Mouse (Mus musculus) lung, adult 18-20 months (tissue): ENCODE results near the gene Abcc4.
"Not testable (repeated sequence)": the region's sequence is repeated elsewhere in the genome, so short reads cannot be mapped to it uniquely, and the experiment has no call there.

Source experiments
- DNase-seq, 2 experiments: peaks; one replicate each; pipeline ENCODE4 v3.0.0; 2022; ENCODE audit warnings: mixed read lengths in 2 of 2

The Abcc4 gene

DNA sequence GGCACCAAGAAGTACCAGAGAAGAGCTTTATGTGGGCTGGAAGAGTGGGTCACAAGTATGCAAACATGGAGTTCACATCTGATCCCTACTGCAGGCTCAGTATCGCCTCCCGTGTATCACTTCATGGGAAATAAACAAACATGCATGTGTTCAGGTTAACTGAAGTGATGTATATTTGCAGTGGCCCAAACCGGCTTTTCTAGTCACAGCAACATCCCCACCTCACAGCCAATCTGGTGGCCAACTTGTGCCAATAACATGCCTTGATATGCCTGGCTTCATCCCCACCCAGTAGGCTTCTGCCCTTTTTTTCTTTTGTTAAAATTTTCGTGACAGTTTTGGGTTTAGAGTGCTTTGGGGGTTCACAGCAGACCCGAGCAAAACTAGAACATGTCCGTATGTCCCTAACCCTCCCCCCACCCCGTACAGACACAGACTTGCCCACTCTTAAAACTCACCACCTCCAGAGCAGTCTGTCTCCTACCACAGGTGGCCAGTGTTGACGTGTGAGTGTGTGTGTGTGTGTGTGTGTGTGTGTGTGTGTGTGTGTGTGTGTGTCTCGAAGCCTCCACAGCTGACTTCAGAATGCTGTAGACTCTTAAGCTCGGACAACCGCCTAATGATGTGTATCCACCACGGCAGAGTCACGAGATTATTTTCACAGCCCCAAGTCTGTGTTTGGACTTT is 29.6 kb downstream of the Abcc4 start:
- DNase-seq = no peak

DNA sequence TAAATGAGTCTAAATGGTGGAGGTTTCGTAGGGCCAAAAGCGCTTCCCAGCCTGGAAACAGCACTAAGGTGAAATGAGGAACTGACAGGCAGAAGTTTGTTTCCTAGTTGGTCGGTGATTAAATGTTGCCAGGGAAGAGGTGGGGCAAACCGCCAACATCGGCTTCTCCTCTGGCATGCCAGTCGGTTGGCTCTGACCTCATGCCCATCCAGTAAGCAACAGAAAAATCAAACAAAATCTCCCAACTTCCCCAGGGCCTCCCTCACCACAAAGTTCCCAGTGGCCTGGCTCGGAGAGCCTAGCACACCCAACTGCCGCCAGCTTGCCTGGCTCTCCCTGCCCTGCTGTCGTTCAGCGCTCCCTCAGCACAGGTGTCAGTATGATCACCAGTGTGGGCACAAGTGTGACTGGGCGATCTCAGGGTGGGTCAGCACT is 31.3 kb downstream of the Abcc4 start:
- DNase-seq = peak; percentile 59 to 67

GRCm38 (mm10) chr14:118674224-118674623 is 31.8 kb downstream of the Abcc4 start:
- DNase-seq = no peak

DNA sequence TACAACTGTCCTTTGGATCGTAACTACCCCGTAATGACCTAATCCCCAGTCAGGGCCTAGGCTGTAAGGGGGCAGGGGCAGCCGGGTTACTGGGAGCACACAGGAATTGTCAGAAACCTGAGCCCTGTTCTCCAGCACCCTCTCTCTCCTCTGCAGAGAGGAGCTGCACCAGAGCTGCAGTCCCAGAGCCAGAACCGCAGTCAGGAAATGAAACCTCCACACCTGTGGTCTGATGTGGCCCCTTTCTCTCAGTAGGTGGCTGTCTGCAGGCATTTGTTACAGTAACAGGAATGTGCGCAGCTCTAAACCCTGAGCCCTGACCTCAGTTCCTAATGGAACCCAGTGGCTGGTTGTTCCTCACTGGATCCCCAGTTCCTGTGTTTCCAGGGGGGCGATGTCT is 32.5 kb downstream of the Abcc4 start:
- no peak for DNase-seq

GRCm38 (mm10) chr14:118672931-118673330 is 33.1 kb downstream of the Abcc4 start:
- DNase-seq = not testable (repeated sequence)

DNA sequence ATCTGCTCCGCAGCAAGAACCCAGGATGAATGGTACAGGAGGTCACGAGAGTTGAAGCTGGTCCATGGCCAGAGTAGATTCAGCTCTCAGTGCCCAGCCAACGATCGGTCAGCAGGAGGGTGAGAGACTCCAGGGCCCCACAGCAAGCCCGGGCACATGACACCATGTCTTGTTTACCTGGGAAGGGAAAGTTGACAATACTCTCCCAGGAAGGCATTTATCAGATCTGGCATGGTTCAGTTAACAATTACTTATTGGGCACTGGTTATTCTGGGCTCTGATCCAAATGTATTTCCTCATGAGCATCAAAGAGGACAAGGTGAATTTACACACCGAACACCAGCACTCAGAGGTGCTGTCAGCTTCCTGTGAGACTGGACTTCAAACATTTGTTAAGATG is 38.5 kb downstream of the Abcc4 start:
- peak; percentile 37 to 59 for DNase-seq

DNA sequence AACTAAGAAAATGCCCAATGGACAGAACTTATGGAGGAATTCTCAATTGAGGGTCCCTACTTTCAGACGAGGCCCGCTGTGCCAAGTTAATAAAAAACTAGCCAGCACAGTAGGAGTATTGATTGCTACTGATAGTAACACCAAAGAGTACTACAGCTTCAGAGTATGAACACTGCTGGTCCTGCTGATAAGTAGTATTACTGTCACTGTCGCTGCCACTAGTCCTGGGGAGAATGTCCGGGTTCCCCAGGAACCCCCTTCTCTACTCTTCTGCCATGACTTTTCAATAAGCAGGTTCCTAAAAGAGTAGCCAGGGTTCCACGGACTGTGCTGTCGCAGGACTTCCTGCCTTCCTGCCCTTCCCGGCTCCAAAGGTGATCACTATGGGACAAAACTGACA is 41.4 kb downstream of the Abcc4 start:
- DNase-seq = no peak

- DNase-seq = peak; percentile 25 to 43
Measured at GRCm38 (mm10) chr14:118662625-118663276, 43.3 kb downstream of the Abcc4 start.

GRCm38 (mm10) chr14:118662124-118662523 is 43.9 kb downstream of the Abcc4 start:
- DNase-seq = no peak

GRCm38 (mm10) chr14:118659230-118659629 is 46.8 kb downstream of the Abcc4 start:
- no peak for DNase-seq

DNA sequence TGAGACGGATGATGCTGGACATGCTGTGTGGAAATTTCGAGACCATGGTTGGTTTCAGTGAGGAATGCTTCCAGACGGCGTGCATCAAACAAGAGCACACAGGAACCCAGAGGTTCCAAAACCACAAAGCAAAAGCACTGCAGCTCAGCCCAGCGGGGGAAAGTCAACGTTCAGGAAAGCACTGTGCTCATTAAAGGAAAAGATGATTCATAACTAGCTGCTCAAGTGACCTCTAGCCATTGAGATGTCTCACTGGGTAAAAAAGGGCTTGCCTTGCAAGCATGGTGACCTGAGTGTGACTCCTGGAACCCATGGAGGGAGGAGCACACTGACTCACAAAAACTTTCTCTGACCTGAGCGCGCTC is 47.7 kb downstream of the Abcc4 start:
- DNase-seq = no peak

- DNase-seq = no peak
Measured at GRCm38 (mm10) chr14:118657673-118658327, 48.2 kb downstream of the Abcc4 start.

GRCm38 (mm10) chr14:118657206-118657605 is 48.8 kb downstream of the Abcc4 start:
- no peak for DNase-seq

DNA sequence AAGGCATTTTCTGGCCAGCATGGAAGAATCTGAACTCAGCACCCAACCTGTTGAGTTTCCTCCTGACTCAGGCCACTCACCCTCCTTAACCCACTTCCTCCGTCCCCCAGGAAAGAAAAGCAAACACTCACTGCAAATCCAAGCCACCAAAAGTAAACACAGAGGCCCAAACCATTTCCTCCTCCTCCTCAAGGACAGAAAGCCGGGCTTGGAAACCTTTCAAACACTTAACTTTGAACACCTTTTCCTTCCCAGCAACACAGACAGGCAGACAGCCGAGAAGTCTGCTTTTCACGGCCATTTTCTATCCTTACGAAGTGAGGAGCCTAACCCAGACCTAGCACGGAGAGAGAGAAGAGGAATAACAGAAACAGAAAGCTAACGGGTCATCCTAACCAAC is 50.0 kb downstream of the Abcc4 start:
- peak; percentile 53 to 77 for DNase-seq

DNA sequence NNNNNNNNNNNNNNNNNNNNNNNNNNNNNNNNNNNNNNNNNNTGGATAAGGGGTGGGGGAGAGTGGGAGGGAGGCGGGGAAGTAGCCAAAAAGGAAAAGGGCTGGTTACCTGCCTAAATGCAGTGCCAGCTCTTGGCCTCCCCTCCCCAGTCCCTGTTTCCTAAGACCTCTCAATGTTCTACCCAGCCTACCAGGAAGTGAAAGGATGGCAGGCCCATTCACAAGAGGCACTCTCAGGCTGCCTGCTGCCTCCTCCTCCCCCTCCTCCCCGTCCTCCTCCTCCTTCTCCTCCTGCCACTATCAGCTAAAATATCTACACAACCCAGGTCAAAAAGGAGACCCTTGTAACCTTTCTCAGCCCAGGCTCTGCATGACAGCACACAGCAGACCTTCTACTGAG is 51.1 kb downstream of the Abcc4 start:
- peak in 1 of 2 experiments; percentile 44 for DNase-seq

- DNase-seq = no peak
Measured at GRCm38 (mm10) chr14:118651704-118652439, 54.1 kb downstream of the Abcc4 start.

DNA sequence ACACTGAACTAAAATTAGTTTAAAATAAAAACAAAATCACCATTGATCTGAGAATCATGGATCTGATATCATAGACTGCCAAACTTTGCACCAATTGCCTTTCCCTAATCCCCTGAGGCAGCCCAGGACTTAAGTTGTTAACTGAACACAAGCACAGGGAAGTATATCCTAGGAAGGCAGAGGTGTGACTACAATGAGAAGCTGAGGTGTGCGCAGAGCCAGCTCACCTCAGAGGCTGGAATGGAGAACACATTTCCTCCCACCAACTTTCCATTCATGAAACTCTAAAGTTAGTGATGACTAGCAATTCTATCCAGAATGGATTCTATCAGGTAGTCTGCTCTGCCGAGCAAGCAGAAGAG is 56.1 kb downstream of the Abcc4 start:
- no peak for DNase-seq

DNA sequence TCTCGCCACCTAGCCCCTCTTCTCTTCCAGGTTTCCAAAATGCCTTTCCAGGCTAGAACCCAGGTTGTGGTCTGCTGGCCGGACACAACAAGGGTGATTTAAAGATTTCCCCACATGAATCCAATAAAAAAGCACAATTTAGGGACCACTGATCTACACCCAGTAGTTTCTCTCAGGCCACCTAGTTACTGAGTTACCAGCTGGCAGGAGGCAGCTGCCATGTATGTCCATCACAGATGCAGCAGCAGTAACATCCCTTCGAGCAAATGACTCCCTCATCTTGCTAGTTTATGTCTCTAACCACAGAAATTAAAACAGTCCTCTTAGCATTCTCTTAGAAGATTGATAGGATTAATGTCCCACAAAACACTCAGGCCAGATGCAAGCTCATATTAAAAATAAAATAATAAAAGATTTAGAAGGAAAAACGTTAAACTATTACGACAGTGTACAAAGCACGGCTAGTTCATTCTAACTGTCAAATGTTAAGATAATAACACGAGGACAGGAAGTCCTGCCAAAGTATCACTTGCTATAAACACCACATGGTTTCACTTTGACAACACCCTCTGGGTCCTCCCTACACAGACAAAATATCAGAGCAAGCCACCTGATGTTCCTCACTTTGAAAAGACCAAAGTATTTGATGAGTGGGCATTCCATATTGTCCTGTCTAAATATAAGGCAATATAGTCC is 56.7 kb downstream of the Abcc4 start:
- no peak for DNase-seq

DNA sequence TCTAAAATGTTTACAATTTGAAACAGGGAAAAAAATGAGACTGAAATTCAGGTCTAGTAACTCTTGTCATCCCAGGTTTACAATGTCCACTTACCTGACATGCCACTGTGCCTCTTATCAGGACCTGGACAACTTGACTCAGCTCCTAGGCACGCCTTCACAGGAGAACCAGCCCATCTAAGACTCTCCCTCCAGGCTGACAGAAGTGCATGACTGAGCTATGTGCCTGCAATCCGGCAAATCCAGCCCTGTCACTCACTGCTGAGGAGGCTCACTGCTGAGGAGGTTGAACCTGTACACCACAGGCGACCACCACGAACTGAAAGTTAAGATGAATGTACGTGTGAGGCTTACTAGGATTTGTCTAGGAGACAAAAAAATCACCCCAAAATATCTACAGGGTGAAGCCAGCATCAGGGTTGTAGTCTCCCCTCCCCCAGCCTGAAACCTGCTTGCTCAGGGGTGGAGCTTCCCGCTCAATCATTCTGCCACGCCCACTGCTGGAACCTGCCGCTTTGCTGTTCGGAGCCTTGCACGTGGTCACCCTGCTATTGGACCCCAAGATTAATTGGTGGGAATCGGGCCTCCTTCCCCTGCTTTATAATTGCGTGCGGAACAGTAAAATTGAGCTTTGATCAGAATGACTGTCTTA is 63.0 kb downstream of the Abcc4 start:
- not testable (repeated sequence) for DNase-seq

GRCm38 (mm10) chr14:118642140-118642539 is 63.9 kb downstream of the Abcc4 start:
- no peak for DNase-seq

DNA sequence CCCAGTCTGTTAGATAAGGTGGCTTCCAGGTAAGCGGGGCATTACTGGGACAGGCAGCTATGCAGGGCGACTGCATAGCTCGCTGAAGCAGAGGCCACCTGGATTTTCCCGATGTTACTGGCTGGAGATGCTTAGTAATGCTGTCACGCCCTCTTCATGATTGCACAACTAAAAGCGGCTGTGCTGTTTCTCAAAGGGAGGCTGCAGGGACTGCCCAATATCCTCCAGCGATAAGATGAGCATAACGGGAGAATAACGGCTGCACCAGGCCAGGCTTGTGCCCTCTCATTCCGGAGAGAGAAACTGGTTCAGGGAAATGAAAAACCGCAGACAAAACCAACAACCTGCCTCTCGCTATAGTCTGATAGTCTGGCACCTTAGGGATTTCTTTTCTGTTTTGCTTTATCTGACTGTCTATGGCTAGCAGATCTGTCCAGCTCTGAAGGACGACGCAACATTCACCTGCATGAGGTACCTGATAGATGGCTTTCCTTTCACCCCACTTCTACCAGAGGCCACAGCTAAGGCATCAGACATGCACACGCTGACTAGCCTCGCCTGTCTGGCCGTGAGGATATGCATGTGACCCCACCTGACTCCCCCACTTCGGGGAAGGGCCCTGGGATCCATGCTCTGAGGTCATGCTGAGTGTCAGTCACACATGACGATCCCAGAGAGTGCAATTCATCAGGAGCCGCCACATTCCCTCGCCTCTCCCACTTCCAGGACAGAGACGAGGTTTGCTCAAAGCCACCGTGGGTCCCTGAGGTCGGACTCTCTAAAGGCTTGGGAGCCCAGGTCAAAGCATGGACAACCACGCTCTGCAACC is 67.4 kb downstream of the Abcc4 start:
- no peak for DNase-seq
